Mouse (Mus musculus) natural killer cell, adult 2 months (primary cell): ENCODE measurements around the gene Gm39566.

ENCODE experiments used
- DNase-seq, 2 experiments: peaks; one replicate each; pipeline ENCODE4 v3.0.0; 2022; ENCODE audit warnings: low spot score in 2 of 2

Gene Gm39566

DNA sequence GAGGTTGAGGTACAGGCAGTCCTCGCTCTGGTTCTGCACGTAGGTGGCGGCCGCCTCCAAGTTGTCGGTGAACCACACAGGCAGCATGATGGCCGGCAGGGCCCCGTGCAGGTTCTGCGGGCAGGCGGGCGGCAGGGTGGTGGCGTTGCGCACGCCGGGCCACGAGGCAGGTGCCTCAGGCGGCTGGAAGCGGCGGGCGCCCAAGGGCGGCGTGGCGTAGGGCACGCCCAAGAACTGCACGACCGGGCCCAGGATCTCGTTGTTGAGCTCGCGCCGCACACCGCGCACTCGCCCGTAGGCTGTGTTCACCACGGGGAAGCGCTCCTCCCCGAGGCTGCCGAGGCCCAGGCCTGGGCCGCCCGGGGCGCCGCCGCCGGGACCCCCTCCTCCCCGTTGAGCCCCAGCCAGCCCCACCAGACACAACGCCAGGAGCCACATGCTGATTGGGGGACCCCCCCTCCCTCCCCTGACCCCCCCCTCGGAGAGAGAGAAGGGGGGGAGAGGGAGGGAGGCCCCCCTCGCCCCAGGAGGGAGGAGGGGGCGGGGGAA, 19.0 kb upstream of the Gm39566 start:
- DNase-seq, result peak; percentile 31 to 39

DNA sequence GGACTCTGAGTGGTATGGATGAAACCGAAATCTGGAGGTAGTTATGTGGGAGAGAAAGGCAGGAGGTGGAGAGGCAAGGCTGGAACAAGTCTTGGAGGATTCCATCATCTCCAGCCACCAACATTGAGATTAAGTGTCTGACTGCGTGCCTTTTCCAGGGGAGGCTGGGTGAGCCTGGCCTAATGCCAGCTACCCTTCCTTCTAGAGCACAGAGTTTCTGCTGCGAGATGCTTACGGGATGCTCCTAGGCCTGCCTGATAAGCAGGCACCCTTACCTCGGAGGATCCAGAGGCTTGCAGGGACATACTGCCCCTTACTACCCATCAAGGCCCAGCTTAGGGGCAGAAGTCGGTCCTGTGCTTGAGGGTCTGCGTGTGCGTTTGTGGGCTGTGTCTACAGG, 18.5 kb upstream of the Gm39566 start:
- DNase-seq, result no peak

DNA sequence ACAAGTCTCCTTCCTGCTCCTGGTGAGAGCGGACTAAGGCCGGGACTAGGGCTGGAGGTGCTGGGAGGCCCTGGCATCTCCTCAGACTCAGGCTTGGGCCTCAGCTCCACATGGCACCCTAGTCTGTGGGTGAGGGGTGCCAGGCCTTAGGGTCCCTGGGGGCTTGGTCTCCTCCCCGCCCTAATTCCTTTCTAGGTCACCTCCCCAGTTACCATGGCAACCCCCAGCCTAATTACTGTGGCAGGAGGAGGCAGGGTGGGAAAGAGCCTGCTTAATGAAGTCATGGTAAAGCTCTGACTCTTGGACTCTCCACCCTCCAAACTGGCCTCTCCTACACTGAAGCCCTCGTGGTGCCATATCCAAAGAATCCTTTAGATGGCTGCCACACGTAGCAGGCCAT, 13.7 kb upstream of the Gm39566 start:
- no peak for DNase-seq

DNA sequence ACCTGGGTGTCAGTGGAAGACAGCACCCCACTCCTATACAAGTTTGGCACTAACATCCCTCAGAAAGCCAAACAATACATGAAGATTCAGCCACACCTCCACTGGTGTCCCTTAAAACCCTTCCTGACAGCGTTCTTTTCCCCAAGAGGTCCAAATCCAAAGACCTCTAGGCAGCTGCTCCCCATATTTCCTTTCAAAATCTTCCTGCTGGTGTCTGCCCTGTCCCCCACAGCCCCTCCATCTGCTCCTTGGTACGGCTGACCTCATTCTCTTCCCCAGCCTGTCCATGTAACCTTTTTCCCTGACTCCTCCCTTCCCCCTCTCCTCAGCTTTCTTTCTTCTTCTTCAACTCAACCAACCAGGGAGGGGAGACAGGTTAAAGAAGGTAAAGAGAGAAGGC, 8.4 kb upstream of the Gm39566 start:
- no peak for DNase-seq

DNA sequence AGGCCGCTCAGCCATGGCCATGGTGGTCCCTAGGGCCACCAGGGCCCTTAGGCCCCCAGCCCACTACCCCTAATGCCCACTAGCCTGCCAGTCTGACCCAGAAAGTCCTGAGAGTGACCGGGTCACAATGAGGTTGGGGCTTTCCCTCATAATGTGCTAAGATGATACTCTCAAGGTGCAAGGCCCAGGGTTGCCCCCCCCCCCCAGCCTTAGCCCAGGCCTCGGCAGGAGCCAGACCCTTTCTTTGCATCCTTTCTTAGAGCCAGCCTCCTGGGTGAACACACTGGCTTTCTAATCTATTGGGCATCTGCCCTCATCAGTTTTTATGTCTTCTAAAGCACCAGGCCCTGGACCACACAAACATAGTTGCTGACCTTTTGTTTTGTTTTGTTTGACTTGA, 7.0 kb upstream of the Gm39566 start, which contains the start of gene Spem1:
Gene Spem1 (minus strand): TSS at position 101 of the 400 bp plus-strand sequence.
- DNase-seq, result no peak

DNA sequence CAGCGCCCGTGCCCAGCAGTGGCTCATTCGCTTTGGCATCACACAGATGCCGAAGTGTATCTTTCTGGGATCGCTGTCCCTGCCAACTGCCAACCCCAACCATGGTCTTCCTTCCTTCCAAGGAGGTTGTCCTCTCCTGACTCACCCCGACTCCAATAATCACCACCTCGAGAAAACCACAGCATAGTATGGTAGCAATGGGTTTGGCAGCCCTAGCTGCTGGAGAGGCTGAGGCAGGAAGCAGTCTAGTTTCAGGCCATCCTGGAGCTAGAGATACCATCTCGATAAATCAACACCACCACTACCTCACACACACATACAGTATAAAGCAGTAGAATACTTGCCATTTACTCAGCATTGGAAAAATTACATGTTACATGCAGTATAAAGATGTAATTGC, 3.8 kb upstream of the Gm39566 start:
- DNase-seq, result no peak

DNA sequence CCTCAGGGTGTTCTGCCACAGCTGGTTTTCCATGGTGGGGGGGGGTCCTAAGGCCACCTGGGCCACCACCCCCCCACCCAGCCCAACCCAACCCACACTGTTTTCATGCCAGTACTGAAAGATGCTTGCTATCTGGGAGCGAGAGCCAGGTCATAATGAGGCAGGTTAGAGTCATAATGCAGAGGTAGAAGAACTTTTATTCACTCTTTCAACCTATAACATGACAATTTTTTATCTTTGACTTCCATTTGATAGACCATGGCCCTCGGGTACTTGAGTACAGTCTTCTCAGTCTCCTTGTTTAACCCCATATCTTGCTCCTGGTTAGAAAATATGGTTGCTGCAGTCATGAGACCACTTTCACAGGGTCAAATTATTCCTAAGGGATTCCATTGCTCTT, 3.3 kb upstream of the Gm39566 start, which contains the start of gene Spem2:
Gene Spem2 (minus strand): TSS at position 101 of the 400 bp plus-strand sequence.
- no peak for DNase-seq

DNA sequence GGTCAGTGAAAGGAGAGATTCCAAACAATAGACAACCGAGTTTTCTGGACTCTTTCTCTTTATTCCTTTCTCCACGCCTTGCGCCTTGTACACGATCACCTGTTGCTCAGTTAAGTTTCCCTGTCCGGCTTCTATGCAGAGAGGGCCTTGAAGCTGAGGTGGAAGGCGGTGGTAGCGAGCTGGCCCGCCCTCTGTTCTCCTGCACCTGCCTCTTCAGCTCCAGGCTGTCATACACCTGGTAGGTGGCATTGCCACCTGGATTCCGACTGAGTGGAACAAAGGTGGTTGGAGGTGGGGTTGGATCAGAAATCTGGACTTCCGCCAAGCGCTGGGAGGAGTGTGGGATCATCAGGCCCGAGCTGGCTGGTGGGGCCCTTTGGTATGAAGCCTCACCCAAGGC, 1.4 kb upstream of the Gm39566 start:
- DNase-seq, result no peak

DNA sequence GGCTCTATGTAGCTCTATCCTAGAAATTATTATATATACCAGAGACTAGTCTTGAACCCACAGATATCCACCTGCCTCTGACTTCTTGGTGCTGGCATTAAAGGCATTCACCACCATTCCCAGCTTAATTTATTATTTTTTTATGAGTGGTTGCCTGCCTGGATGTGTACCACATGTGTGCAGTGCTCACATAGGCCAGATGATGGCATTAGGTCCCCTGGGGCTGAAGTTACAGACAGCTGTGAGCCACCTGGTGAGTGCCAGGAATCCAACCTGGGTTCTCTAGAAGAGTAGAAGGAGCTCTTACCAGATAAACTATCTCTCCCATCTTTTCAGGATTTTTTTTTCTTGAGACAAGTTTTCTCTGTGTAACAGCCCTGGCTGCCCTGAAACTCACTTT, 4.8 kb downstream of the Gm39566 start:
- DNase-seq, result no peak

DNA sequence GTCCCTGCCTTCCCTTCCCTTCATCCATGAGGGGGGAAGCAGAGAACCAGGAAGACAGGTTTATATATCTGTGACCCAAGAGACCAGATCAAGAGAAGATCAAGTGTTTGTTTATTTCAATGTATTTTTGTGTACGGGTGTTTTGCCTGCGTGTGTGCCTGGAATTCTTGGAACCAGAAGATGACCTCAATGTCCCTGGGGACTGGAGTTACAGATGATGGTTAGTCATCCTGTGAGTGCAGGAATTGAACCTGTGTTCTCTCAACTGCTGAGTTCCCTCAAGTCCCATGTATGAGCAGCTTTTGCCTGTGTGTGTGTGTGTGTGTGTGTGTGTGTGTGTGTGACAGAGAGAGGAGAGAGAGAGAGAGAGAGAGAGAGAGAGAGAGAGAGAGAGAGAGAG, 7.5 kb downstream of the Gm39566 start:
- no peak for DNase-seq

DNA sequence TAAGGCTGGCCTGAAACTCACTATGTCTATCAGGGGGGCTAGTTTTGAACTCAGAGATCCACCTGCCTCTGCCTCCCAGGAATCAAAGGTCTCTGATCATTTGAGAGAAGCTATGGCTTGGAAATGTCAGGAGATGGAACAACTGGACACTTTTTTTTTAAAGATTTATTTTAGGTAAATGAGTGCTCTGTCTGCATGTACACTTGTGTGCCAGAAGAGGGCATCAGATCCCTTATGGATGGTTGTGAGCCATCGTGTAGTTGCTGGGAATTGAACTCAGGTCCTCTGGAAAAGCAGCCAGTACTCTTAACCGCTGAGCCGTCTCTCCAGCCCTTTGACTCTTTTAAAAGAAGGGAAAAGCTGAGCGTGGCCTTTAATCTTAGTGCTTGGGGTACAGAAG, 8.7 kb downstream of the Gm39566 start:
- DNase-seq, result no peak

DNA sequence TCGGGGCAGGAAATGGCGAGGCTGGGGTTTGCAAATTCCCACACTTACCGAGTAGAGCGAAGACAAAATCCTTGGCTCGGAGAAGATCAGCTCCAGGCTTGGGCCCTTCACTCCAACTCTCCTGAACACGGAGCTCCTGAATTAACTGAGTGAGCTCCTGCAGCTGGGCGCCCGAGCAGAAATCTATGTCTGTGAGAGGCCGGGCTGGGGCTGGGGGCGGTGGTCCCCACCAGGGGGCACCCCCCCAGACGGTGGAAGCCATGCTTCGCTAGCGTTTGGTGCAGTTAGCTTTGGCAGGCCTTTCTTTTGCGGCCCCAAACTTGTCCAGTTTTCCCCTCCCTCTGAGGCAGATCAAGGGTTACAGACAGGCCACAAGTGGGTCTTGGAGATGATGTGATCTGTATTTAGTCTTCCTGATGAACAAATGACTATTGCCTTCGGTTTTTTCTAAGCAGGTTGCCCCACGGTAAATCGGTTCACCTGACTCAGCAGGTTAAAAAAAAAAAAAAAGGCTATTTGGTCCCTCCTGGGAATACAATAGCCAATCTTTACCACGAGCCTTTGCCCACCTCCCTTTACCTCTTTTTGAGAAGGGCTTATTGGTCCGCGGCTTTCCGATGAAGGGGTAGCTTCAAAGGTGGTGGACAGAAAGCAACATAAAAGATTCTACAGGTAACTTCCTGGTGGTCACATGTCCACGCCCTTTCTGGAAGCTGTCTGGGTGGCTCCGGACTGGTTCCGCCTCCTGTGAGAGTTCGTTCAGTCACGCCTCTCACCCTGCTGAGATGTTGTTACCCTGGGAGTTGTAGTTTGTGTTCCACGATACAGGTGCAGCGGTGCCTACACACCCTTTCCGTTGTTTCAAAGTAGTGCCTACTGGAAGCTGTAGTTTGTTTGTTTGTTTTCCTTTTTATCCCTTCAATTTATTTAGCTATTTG, 9.9 kb downstream of the Gm39566 start, which contains the start of gene Tmem102:
Gene Tmem102 (minus strand): TSS at position 653 of the 938 bp plus-strand sequence.
- DNase-seq, result no peak

DNA sequence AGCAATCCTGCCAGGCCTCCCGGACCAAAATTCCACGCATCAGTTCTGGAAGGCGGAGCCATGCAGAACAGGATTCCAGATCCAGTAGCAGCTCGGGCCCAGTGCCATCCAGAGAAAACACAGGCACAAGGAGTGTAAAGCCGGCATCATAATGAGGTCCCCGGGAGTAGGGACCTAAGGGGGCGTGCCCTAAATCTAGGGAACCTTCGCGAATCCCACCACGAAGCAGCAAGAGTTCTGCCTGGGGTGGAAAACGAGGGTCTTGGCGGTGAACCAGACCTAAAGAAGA, 10.5 kb downstream of the Gm39566 start:
- no peak for DNase-seq

DNA sequence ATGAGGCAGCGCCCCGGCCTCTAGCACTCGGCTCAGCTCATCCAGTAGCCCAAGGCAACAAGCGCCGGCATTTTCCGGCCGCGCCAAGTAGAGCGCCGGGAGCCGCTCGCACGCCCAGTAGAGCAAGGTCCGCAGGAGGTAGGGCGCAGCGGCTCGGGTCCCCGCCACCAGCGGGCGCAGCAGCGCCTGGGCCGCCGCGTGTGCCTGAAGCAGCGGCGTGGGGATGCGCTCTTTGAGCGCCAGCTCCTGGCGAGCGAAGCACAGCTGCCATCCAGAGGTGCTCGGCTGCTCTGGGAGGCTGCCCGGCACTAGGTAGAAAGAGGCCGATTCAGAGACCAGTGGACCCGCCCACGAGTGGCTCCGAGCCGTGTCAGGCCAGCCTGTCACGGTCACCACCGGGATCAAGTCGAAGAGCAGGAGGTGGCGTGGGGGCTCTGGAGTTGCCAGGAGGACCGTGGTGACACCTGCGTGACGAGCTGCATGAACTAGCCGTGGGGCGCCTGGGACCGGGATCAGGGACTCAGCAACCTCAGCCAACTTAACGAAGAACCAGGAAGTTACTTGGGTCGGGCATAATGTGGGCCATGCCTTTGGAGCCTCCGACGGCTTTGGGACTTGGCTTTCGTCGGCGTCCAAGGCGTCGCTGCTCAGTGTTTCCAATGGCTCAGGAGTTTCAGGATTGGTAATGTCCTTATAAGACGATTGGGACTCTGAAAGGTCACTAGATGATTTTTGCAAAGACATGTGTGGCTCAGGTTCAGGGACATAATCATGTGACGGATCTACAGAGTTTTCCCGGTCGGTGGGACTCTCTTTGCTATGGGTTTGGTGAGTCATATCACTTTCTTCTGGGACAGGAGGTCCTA, 11.1 kb downstream of the Gm39566 start:
- DNase-seq, result peak; percentile 45 to 61

DNA sequence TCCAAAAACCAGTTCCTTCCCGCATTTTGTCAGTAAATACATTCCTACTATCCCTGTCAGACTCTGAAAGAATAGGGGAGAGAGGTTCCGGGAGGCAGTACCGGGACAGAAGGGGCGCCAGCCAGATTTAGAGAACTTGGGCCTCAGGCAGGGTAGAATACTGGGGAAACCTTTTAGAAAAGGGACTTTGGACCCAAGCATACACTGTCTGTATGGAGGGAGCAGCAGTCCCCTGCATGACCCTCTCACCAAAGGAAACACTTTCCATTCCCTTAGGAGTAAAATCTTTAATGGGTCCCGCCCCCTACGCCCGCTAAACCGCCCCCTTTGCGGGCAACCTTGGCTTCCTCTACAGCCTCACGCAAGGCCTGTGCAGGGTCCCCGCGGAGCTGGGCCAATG, 11.8 kb downstream of the Gm39566 start:
- no peak for DNase-seq

DNA sequence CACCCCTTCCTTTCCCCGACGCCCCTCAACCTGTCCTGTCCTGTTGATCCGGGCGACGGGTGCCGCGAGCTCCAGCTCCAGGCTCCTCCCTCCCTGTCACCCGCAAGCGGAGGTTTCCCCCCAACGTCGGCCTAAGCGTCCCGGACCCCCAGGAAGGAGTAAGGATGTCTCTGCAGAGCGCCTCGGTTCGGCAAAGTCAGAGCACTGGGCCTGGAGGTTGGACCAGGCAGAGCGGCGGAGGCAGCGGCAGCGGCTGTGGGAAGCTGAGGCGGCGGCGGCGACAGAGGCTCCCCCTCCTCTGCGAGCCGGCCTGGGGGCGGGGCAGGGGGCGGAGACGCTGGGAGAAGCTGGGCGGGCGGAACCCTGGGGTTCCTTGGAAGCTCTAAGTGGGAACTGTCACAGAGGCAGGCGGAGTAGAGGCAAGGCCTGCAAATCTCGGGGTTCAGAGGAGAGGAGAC, 12.4 kb downstream of the Gm39566 start:
- peak in 1 of 2 experiments; percentile 34 for DNase-seq

DNA sequence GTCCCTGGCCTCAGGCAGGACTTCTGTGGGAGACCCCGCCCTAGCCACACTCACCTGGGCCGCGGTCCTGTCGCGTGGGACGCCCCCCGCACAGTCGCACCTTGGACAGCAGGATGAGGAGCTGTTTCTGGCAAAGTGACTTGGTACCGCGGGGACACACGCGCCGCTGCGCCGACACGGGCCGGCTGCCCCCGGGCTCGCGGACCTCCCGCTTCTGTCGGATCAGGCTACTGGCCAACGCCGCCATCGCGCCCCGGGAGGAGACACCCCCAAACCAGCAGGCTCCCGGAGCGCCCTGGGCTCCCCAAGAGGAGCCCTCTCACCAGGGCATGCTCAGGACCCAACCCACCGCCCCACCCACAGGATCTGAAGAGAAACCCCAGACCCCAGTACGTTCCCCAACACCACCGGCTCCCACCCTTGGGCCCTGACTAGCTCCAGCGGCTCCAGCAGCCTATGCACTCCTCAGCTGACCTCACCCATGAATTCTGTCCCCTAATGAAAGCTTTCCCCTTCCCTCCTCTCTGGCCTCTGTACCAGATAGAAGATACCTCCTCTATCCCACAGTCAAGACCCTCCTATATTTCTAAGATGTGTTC, 13.6 kb downstream of the Gm39566 start, which contains the start of gene Fgf11:
Gene Fgf11 (minus strand): TSS at position 479 of the 599 bp plus-strand sequence.
- DNase-seq, result no peak

DNA sequence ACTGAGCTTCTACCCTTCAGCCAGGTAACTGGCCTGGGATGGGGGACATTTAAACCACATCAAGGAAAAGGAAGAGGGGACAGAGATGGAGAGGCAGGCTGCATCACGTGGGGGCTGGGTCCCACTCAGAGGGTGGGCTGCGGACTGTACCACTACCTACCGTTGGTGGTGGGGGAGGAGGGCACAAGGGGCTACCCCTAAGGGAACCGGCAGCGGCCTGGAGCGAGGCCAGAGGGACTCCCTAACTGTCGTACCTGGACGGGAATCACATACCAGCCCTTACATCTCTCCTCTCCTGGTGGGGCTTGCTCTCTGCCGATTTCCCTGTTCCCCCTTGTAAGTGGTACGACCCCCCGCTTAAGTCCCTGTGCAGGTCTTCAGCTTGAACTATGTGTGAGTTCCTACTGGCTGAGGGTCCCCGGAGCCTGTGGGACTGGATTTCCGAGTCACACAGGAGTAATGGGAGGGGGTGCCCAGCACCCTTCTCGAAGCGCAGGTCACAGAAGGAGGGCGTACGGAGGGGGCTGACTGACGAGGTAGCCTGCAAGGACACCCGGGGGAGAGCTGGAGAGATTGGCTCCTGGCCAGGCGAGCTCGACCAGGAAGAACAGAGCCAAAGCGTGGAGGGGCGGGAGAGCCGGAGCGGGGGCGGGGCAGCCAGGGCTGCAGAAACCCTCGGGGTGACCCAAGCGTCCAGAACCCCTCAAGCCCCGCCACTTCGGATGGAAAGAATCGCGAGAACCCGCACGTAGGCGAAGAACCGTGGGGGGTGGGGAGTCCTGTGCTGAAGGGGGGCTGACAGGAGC, 14.5 kb downstream of the Gm39566 start:
- no peak for DNase-seq

DNA sequence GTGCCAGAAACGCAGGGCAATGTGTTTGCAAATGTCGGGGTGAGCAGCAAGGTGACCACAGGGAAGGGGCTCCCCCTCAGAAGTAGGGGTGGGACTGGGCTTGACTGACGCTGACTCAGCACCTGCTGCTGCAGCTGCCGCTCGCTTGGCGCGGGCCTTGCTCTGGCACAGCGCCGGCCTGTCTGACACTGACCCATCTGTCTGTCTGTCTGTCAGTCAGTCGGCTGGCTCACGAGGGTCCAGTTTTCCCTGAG, 15.0 kb downstream of the Gm39566 start:
- peak; percentile 38 to 41 for DNase-seq

DNA sequence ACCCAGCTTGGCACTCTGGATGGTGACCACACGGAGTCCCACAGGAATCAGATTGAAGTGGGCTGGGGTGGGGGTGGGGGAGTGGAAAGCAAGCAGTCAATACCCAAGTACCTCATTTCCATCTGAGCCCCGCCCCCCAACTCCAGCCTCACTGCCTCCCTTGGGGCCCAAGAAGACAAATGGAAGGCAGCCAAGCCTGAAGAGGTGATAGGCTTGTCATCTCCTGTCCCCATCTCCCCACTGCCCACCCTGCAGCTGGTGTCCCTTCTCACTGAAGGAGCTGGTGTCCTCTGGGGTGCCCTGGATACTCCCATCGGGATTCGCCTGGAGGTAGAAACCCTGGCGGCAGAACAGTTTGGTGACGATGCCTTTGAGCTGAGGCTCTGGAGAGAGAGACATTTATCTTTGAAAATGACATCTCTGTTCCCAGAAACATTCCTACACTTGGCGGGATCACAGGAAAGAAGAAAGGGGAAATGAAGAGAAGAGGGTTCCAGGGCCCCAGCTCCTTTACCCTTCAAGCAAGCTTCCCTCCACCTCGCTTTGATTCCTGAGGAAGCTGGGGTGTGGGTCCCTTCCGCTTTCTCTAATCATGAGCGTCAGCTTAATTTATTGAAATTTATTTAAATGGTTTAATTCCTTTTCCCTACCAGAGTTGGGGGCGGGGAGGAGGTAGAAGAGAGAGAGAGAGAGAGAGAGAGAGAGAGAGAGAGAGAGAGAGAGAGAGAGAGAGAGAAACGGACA, 15.5 kb downstream of the Gm39566 start:
- peak in 1 of 2 experiments; percentile 59 for DNase-seq
